Mouse (Mus musculus): ENCODE measurements at regions not wholly inside any gene's neighbourhood (a gene's known extent, or its start where the extent isn't known, plus 50 kb on each side); places are given as distances from the start of the nearest gene placed in this dataset.

GRCm38 (mm10) chr1:73828996-73829395 is 295.3 kb downstream of the Tns1 start:
- Histone ChIP-seq H3K9ac (replicated peaks; ENCODE audit: low read depth) (no peak overlapping the region), H3K27ac (ENCODE audit: low read length) (no peak overlapping the region), H3K4me2 (replicated peaks; ENCODE audit: low read depth, low read length) (no peak overlapping the region), H3K9me3 (ENCODE audit: low read length) (no peaks in the 10 kb centered on the region), H3K36me3 (ENCODE audit: insufficient read depth, low read length) (no peaks in the 10 kb centered on the region), H3K4me1 (ENCODE audit: insufficient read depth, low read depth, low read length) (0 out of 2 replicates have a peak, but pooled peaks cover 4% of the 10 kb centered on the region), H3K27me3 (replicated peaks; ENCODE audit: insufficient read depth, low read length) (no peaks in the 10 kb centered on the region), H3K4me3 (ENCODE audit: low read depth, low read length) (no peak overlapping the region)
- TF ChIP-seq CTCF (IDR thresholded peaks at IDR 0.05) (no peak), EP300 (IDR thresholded peaks at IDR 0.05) (no peak)
- ATAC-seq: 0 out of 2 replicates have a peak, but pooled peaks have one; percentile 20
- peak; percentile 29 for DNase-seq (ENCODE audit: low spot score)
- WGBS: 33% methylated on average over 10 of the region's 10 CpGs

DNA sequence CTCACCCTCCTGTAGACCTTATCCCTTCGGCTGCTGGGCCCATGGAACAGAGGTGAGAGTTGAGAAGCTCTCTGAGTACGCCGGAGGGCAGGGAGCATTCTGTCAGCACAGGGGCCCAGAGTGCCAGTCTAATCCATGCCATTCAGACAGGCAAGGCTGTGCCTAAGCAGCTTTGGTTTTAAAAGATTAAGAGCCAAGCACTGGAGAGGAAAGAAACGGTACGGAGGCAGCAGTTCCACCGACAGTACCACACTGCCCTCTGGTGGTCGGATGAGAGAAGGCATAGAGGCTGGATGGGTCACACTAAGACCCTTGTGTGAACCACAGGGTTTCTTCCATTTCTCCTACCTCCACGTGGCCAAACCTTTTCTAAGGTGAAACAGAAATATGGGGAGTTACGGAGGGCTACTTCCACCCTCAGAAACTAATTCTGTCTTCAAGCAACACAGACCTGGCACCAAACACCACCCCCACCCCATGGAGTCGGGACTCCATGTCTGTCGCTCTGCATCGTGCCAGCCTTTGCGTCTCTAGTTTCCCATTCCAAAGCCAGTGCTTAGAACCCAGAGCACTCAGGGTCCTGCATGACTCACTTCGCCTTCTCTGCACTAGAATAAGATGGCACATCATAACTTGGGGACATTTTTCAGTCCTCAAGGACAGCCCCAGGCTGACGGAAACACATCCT is 297.9 kb downstream of the Tns1 start:
- ATAC-seq (peak; percentile 60), DNase-seq (ENCODE audit: low spot score) (peak; percentile 87)
- peak; percentile 98 for TF ChIP-seq CTCF (IDR thresholded peaks at IDR 0.05)
- TF ChIP-seq EP300 (IDR thresholded peaks at IDR 0.05): no peak
- Histone ChIP-seq H3K27me3 (replicated peaks; ENCODE audit: insufficient read depth, low read length) (0 out of 2 replicates have a peak, but pooled peaks cover 2% of the 10 kb centered on the region), H3K4me2 (replicated peaks; ENCODE audit: low read depth, low read length) (0 out of 2 replicates have a peak overlapping the region, but pooled peaks have one; percentile 8), H3K9me3 (ENCODE audit: low read length) (no peaks in the 10 kb centered on the region), H3K4me1 (ENCODE audit: insufficient read depth, low read depth, low read length) (0 out of 2 replicates have a peak, but pooled peaks cover 4% of the 10 kb centered on the region), H3K9ac (replicated peaks; ENCODE audit: low read depth) (no peak overlapping the region), H3K36me3 (ENCODE audit: insufficient read depth, low read length) (no peaks in the 10 kb centered on the region), H3K4me3 (ENCODE audit: low read depth, low read length) (no peak overlapping the region), H3K27ac (ENCODE audit: low read length) (no peak overlapping the region)
- 37% methylated on average over 15 of the region's 15 CpGs for WGBS

GRCm38 (mm10) chr1:73824406-73825184 is 299.7 kb downstream of the Tns1 start:
- 0 out of 2 replicates have a peak, but pooled peaks cover 4% of the 10 kb centered on the region for H3K4me1 ChIP-seq (ENCODE audit: insufficient read depth, low read depth, low read length)
- H3K9ac ChIP-seq (replicated peaks; ENCODE audit: low read depth): no peak overlapping the region
- TF ChIP-seq CTCF (IDR thresholded peaks at IDR 0.05): no peak
- TF ChIP-seq EP300 (IDR thresholded peaks at IDR 0.05): peak; percentile 24
- no peaks in the 10 kb centered on the region for H3K9me3 ChIP-seq (ENCODE audit: low read length)
- WGBS: 50% methylated on average over 8 of the region's 8 CpGs
- ATAC-seq: peak; percentile 83
- no peak overlapping the region for H3K4me2 ChIP-seq (replicated peaks; ENCODE audit: low read depth, low read length)
- H3K27me3 ChIP-seq (replicated peaks; ENCODE audit: insufficient read depth, low read length): 0 out of 2 replicates have a peak, but pooled peaks cover 2% of the 10 kb centered on the region
- H3K27ac ChIP-seq (ENCODE audit: low read length): no peak overlapping the region
- no peak overlapping the region for H3K4me3 ChIP-seq (ENCODE audit: low read depth, low read length)
- peak; percentile 62 for DNase-seq (ENCODE audit: low spot score)
- no peaks in the 10 kb centered on the region for H3K36me3 ChIP-seq (ENCODE audit: insufficient read depth, low read length)

DNA sequence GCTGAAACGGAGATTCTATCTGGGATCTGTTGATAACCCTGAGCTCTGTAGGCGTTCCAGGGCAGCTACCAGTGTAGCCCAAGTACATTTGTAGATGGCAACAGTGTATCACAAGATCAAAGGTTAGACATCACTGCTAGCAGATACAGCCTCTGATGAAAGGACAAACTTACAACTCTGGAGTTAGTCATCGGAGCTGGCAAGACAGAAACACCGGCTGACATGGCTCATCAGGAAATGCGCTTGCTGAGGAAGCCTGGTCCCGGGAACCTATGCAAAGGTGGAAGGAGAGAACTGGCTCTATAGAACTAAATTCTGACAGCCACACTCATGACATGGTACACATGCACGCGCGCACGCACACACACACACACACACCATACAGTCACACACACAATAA is 300.5 kb downstream of the Tns1 start:
- 79% methylated on average over 10 of the region's 10 CpGs for WGBS
- TF ChIP-seq CTCF (IDR thresholded peaks at IDR 0.05) (no peak), EP300 (IDR thresholded peaks at IDR 0.05) (no peak)
- no peak overlapping the region for H3K4me3 ChIP-seq (ENCODE audit: low read depth, low read length)
- no peak overlapping the region for H3K27ac ChIP-seq (ENCODE audit: low read length)
- ATAC-seq: no peak
- H3K36me3 ChIP-seq (ENCODE audit: insufficient read depth, low read length): no peaks in the 10 kb centered on the region
- no peaks in the 10 kb centered on the region for H3K9me3 ChIP-seq (ENCODE audit: low read length)
- no peak for DNase-seq (ENCODE audit: low spot score)
- no peak overlapping the region for H3K4me2 ChIP-seq (replicated peaks; ENCODE audit: low read depth, low read length)
- 0 out of 2 replicates have a peak, but pooled peaks cover 2% of the 10 kb centered on the region for H3K27me3 ChIP-seq (replicated peaks; ENCODE audit: insufficient read depth, low read length)
- H3K9ac ChIP-seq (replicated peaks; ENCODE audit: low read depth): no peak overlapping the region
- H3K4me1 ChIP-seq (ENCODE audit: insufficient read depth, low read depth, low read length): 0 out of 2 replicates have a peak, but pooled peaks cover 4% of the 10 kb centered on the region

DNA sequence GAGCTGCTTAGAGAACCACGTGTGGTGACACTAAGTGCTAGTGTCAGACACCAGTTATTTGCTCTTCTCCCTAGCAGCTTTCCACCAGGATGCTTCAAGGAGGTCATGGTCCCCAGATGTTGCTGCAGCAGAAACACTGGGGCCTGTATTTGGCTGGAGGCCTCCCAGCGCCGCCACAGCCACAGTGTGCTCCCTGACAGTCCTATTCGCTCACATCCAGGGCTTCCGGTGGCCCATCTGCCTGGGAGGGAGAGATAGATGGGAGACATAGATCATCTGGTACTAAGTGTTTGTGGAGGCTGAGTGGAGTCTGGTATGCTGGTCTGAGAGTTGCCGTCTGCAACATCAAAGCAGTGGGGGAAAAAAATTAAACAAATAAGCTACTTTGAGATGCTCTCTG is 301.6 kb downstream of the Tns1 start:
- Histone ChIP-seq H3K9ac (replicated peaks; ENCODE audit: low read depth) (no peak overlapping the region), H3K27ac (ENCODE audit: low read length) (no peak overlapping the region), H3K9me3 (ENCODE audit: low read length) (no peaks in the 10 kb centered on the region), H3K36me3 (ENCODE audit: insufficient read depth, low read length) (no peaks in the 10 kb centered on the region), H3K27me3 (replicated peaks; ENCODE audit: insufficient read depth, low read length) (0 out of 2 replicates have a peak, but pooled peaks cover 2% of the 10 kb centered on the region), H3K4me3 (ENCODE audit: low read depth, low read length) (no peak overlapping the region), H3K4me1 (ENCODE audit: insufficient read depth, low read depth, low read length) (0 out of 2 replicates have a peak, but pooled peaks cover 4% of the 10 kb centered on the region), H3K4me2 (replicated peaks; ENCODE audit: low read depth, low read length) (no peak overlapping the region)
- 41% methylated on average over 6 of the region's 6 CpGs for WGBS
- DNase-seq (ENCODE audit: low spot score) (no peak), ATAC-seq (no peak)
- TF ChIP-seq EP300 (IDR thresholded peaks at IDR 0.05): no peak
- no peak for TF ChIP-seq CTCF (IDR thresholded peaks at IDR 0.05)

DNA sequence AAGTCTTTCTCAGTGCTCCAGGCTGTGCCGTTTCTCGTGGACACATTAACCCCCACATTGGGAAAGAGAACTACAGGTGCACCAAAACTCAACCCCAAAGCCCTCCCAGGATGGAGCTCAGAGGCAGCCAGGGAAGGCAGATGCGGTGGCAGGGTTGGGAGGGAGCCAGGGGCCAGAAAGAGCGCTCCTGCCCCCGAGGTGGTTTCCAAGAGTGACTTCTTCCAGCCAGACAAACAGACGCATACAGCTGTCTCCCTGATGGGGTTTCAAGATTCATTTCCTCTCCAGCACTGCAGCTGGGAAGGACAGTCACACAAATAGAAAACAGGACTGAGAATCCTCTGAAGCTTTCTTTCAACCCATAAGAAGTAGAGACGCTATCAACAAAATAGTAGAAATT is 303.5 kb downstream of the Tns1 start:
- WGBS: 61% methylated on average over 7 of the region's 7 CpGs

More for the DNA sequence above, 303.5 kb downstream of the Tns1 start:
- no peaks in the 10 kb centered on the region for H3K36me3 ChIP-seq (ENCODE audit: insufficient read depth, low read length)
- H3K4me2 ChIP-seq (replicated peaks; ENCODE audit: low read depth, low read length): no peak overlapping the region
- no peak for ATAC-seq
- no peak for DNase-seq (ENCODE audit: low spot score)
- H3K9me3 ChIP-seq (ENCODE audit: low read length): no peaks in the 10 kb centered on the region
- no peak for TF ChIP-seq CTCF (IDR thresholded peaks at IDR 0.05)
- TF ChIP-seq EP300 (IDR thresholded peaks at IDR 0.05): no peak
- no peaks in the 10 kb centered on the region for H3K4me1 ChIP-seq (ENCODE audit: insufficient read depth, low read depth, low read length)
- no peak overlapping the region for H3K27ac ChIP-seq (ENCODE audit: low read length)
- H3K4me3 ChIP-seq (ENCODE audit: low read depth, low read length): no peak overlapping the region
- H3K9ac ChIP-seq (replicated peaks; ENCODE audit: low read depth): no peak overlapping the region
- 0 out of 2 replicates have a peak, but pooled peaks cover 2% of the 10 kb centered on the region for H3K27me3 ChIP-seq (replicated peaks; ENCODE audit: insufficient read depth, low read length)
